Mouse (Mus musculus) MEL (cell line): ENCODE measurements around the gene Vstm2a.

ENCODE experiments used
- BHLHE40 ChIP-seq: IDR thresholded peaks from 2 replicates; pipeline ENCODE4 v1.6.1; 2012; ENCODE audit warnings: low read depth, mild to moderate bottlenecking, inconsistent platforms, low read length, improper control_type of control experiment, borderline replicate concordance
- CHD2 ChIP-seq: IDR thresholded peaks from 2 replicates; pipeline ENCODE4 v1.6.1; 2011; ENCODE audit warnings: low read length, improper control_type of control experiment
- CTCF ChIP-seq, 3 experiments: IDR thresholded peaks in 2 of 3; conservative IDR thresholded peaks in 1 of 3; 2 replicates each; pipeline ENCODE4 v1.5.1; 2011 to 2012; ENCODE audit warnings: low read length in 3 of 3, low read depth in 2 of 3, mild to moderate bottlenecking in 2 of 3, improper control_type of control experiment in 1 of 3, inconsistent platforms in 1 of 3, mixed read lengths in 1 of 3, moderate library complexity in 1 of 3; ENCODE audit not compliant: control insufficient read depth in 1 of 3, insufficient read depth in 1 of 3, poor library complexity in 1 of 3, severe bottlenecking in 1 of 3
- E2F4 ChIP-seq: IDR thresholded peaks from 2 replicates; pipeline ENCODE4 v1.6.1; 2011; ENCODE audit warnings: low read depth, low read length, improper control_type of control experiment, borderline replicate concordance
- EP300 ChIP-seq, 2 experiments: IDR thresholded peaks; 2 replicates each; pipeline ENCODE4 v1.6.1; 2011; ENCODE audit warnings: improper control_type of control experiment in 2 of 2, low read length in 2 of 2, low read depth in 1 of 2, mild to moderate bottlenecking in 1 of 2
- HCFC1 ChIP-seq: IDR thresholded peaks from 2 replicates; pipeline ENCODE4 v1.6.1; 2012; ENCODE audit warnings: low read depth, mild to moderate bottlenecking, inconsistent platforms, low read length, improper control_type of control experiment, moderate library complexity
- MAFK ChIP-seq: IDR thresholded peaks from 2 replicates; pipeline ENCODE4 v1.6.1; 2011; ENCODE audit warnings: low read depth, mild to moderate bottlenecking, low read length, improper control_type of control experiment, borderline replicate concordance
- MEF2A ChIP-seq: IDR thresholded peaks from 2 replicates; pipeline ENCODE4 v1.6.1; 2014; ENCODE audit warnings: low read depth, mild to moderate bottlenecking, inconsistent platforms, low read length, improper control_type of control experiment; ENCODE audit not compliant: poor library complexity, insufficient replicate concordance, severe bottlenecking; ENCODE audit errors: extremely low read depth
- MXI1 ChIP-seq: IDR thresholded peaks from 2 replicates; pipeline ENCODE4 v1.6.1; 2011; ENCODE audit warnings: mild to moderate bottlenecking, low read depth, low read length, improper control_type of control experiment
- POLR2A ChIP-seq, 2 experiments: IDR thresholded peaks; 2 replicates each; pipeline ENCODE4 v1.6.1; 2011 to 2012; ENCODE audit warnings: low read length in 2 of 2, mild to moderate bottlenecking in 2 of 2, control low read depth in 1 of 2, improper control_type of control experiment in 1 of 2, low read depth in 1 of 2, moderate library complexity in 1 of 2; ENCODE audit not compliant: control insufficient read depth in 1 of 2, insufficient read depth in 1 of 2, poor library complexity in 1 of 2
- SMC3 ChIP-seq: IDR thresholded peaks from 2 replicates; pipeline ENCODE4 v1.6.1; 2011; ENCODE audit warnings: low read depth, low read length, improper control_type of control experiment
- TAL1 ChIP-seq: IDR thresholded peaks from 2 replicates; pipeline ENCODE4 v1.6.1; 2012; ENCODE audit warnings: mild to moderate bottlenecking, inconsistent platforms, low read length, moderate library complexity, mixed read lengths
- USF1 ChIP-seq: IDR thresholded peaks from 2 replicates; pipeline ENCODE4 v1.6.1; 2014; ENCODE audit warnings: low read depth, mild to moderate bottlenecking, inconsistent platforms, low read length, improper control_type of control experiment, moderate library complexity

GRCm38 (mm10) chr11:16296521-16296920 lies 39.0 kb downstream of the Vstm2a start:
- TF ChIP-seq EP300 (IDR thresholded peaks at IDR 0.05; ENCODE audit: low read depth in 1 of 2, low read length in 2 of 2) (no peak), SMC3 (no peak), CTCF (IDR thresholded peaks at IDR 0.05 in 2 of 3, conservative IDR thresholded peaks at IDR 0.05 in 1 of 3; ENCODE audit: control insufficient read depth in 1 of 3, insufficient read depth in 1 of 3, low read depth in 2 of 3, low read length in 3 of 3, poor library complexity in 1 of 3, severe bottlenecking in 1 of 3) (no peak), MAFK (no peak), POLR2A (IDR thresholded peaks at IDR 0.05; ENCODE audit: control insufficient read depth in 1 of 2, insufficient read depth in 1 of 2, low read depth in 1 of 2, low read length in 2 of 2, poor library complexity in 1 of 2) (no peak), MXI1 (no peak), USF1 (no peak), HCFC1 (no peak), TAL1 (no peak), E2F4 (no peak), BHLHE40 (no peak), MEF2A (no peak), CHD2 (no peak)
